8 mouse cellular contexts compared by ENCODE assay signal in genomic region chr8:94992996-94993724, GRCm38 (mm10). TPM values are rescaled to one million over a fixed set of nuclear protein-coding genes. Genes with fewer than 3 reads are reported as not detected.
DNase-seq lines count a peak whose midpoint lies in the region; ATAC-seq and TF ChIP-seq lines count a peak whose summit lies in the region.

No protein-coding gene starts in this region.

- H3K27me3 ChIP-seq in lung, embryonic 14.5 days (ENCODE audit: insufficient read depth, low read length), result no peaks in the 10 kb centered on the region
- H3K27me3 ChIP-seq in hindbrain, embryonic 15.5 days, result no peaks in the 10 kb centered on the region
- H3K27me3 ChIP-seq in neural tube, embryonic 15.5 days (replicated peaks), result no peaks in the 10 kb centered on the region

- ATAC-seq in lung, embryonic 14.5 days (ENCODE audit: insufficient read depth), result no peak
- no peak for ATAC-seq in hindbrain, embryonic 15.5 days (ENCODE audit: low FRiP score, low read depth)
- ATAC-seq in neural tube, embryonic 15.5 days (ENCODE audit: low FRiP score), result no peak
- no peak for ATAC-seq in monocyte, adult 5-6 weeks (replicated peaks; ENCODE audit: insufficient number of reproducible peaks, low FRiP score, low TSS enrichment, poor library complexity, severe bottlenecking)

- H3K4me2 ChIP-seq in lung, embryonic 14.5 days, result no peak overlapping the region
- H3K4me2 ChIP-seq in hindbrain, embryonic 15.5 days, result peak overlapping the region; percentile 66
- peak overlapping the region; percentile 61 for H3K4me2 ChIP-seq in neural tube, embryonic 15.5 days

- no peak overlapping the region for H3K9ac ChIP-seq in lung, embryonic 14.5 days
- no peak overlapping the region for H3K9ac ChIP-seq in hindbrain, embryonic 15.5 days
- no peak overlapping the region for H3K9ac ChIP-seq in neural tube, embryonic 15.5 days (replicated peaks)

- H3K9me3 ChIP-seq in lung, embryonic 14.5 days (ENCODE audit: low read depth, low read length), result no peaks in the 10 kb centered on the region
- H3K9me3 ChIP-seq in hindbrain, embryonic 15.5 days, result no peaks in the 10 kb centered on the region
- no peaks in the 10 kb centered on the region for H3K9me3 ChIP-seq in neural tube, embryonic 15.5 days (replicated peaks)

- no peak for TF ChIP-seq CTCF in lung, embryonic 14.5 days (IDR thresholded peaks at IDR 0.05; ENCODE audit: low read depth)

- H3K4me3 ChIP-seq in lung, embryonic 14.5 days (ENCODE audit: low read depth, low read length), result no peak overlapping the region
- no peak overlapping the region for H3K4me3 ChIP-seq in hindbrain, embryonic 15.5 days
- no peak overlapping the region for H3K4me3 ChIP-seq in neural tube, embryonic 15.5 days (replicated peaks)

- H3K36me3 ChIP-seq in lung, embryonic 14.5 days (ENCODE audit: insufficient read depth), result no peaks in the 10 kb centered on the region
- H3K36me3 ChIP-seq in hindbrain, embryonic 15.5 days, result no peaks in the 10 kb centered on the region
- no peaks in the 10 kb centered on the region for H3K36me3 ChIP-seq in neural tube, embryonic 15.5 days

- DNase-seq in cerebellum, postnatal 10 days, result peak; percentile 79 to 84
- no peak for DNase-seq in cerebellum, adult 11-12 months
- DNase-seq in lung, embryonic 14.5 days, result no peak
- no peak for DNase-seq in lung, postnatal 36 days
- DNase-seq in gastrocnemius, postnatal 25 days, result no peak

- WGBS in lung, embryonic 14.5 days, result 63% methylated on average over 9 of the region's 9 CpGs
- 45% methylated on average over 9 of the region's 9 CpGs for WGBS in hindbrain, embryonic 15.5 days
- 59% methylated on average over 9 of the region's 9 CpGs for WGBS in neural tube, embryonic 15.5 days

- H3K27ac ChIP-seq in lung, embryonic 14.5 days (ENCODE audit: low read depth), result peak overlapping the region; percentile 63; the same call in 1 of the 2 replicates
- peak overlapping the region; percentile 93 for H3K27ac ChIP-seq in hindbrain, embryonic 15.5 days (replicated peaks)
- H3K27ac ChIP-seq in neural tube, embryonic 15.5 days (replicated peaks), result peak overlapping the region; percentile 91

- H3K4me1 ChIP-seq in lung, embryonic 14.5 days (ENCODE audit: insufficient read depth), result peaks cover 13% of the 10 kb centered on the region; the same call in 1 of the 2 replicates
- H3K4me1 ChIP-seq in hindbrain, embryonic 15.5 days (replicated peaks), result peaks cover 82% of the 10 kb centered on the region
- peaks cover 75% of the 10 kb centered on the region for H3K4me1 ChIP-seq in neural tube, embryonic 15.5 days

RNA-seq across cellular contexts. Expression of gene Adgrg1, which starts 18.6 kb away (rescaled TPM):
- polyA plus RNA-seq in lung, embryonic 14.5 days (2014; fragmentation: Nextera tagmentation; extraction: Ambion mirVana), result 33.8 and 45.3 TPM in 2 replicates
- polyA plus RNA-seq in hindbrain, embryonic 15.5 days (2015; fragmentation: Nextera tagmentation; extraction: Ambion mirVana), result 116 and 122 TPM in 2 replicates
- 80.9 and 96.9 TPM in 2 replicates for polyA plus RNA-seq in neural tube, embryonic 15.5 days (2015; fragmentation: Nextera tagmentation; extraction: Ambion mirVana)
- total RNA-seq in gastrocnemius, postnatal 25 days (2021), result 10 to 100 TPM; 16.7 to 22.6 TPM
- total RNA-seq in monocyte, adult 5-6 weeks (2017), result 2.2 to 16.6 TPM (median 4.6 TPM) in 3 replicates

RNA-seq across cellular contexts. Expression of gene Adgrg3, which starts 24.3 kb away (rescaled TPM):
- polyA plus RNA-seq in lung, embryonic 14.5 days (2014; fragmentation: Nextera tagmentation; extraction: Ambion mirVana), result 4.0 and 4.7 TPM in 2 replicates
- polyA plus RNA-seq in hindbrain, embryonic 15.5 days (2015; fragmentation: Nextera tagmentation; extraction: Ambion mirVana), result 0.79 and 0.95 TPM in 2 replicates
- 0.95 and 4.7 TPM in 2 replicates for polyA plus RNA-seq in neural tube, embryonic 15.5 days (2015; fragmentation: Nextera tagmentation; extraction: Ambion mirVana)
- under 1 TPM; 0.41 to 0.86 TPM for total RNA-seq in gastrocnemius, postnatal 25 days (2021)
- total RNA-seq in monocyte, adult 5-6 weeks (2017), result 2.9 to 15.5 TPM (median 10.1 TPM) in 3 replicates

Comparison
In these comparisons a context has a peak if more than half of its experiments do, and no peak if none do; other contexts are left out.
1. DNase-seq: peak in cerebellum, postnatal 10 days (2 of 2); none in cerebellum, adult 11-12 months (single experiment), lung, embryonic 14.5 days (single experiment), lung, postnatal 36 days (single experiment) and gastrocnemius, postnatal 25 days (single experiment).
2. Peak in every context shown above with its lines, with median percentiles within 50 percentile points of each other: H3K27ac ChIP-seq.